Mouse (Mus musculus): ENCODE results near the gene Golm1.
"Not testable (repeated sequence)": the region's sequence is repeated elsewhere in the genome, so short reads cannot be mapped to it uniquely, and the experiment has no call there.

GRCm38 (mm10) chr13:59718857-59719440, 43.3 kb upstream of the Golm1 start:
- TF ChIP-seq EP300 (IDR thresholded peaks at IDR 0.05; ENCODE audit: insufficient read depth, low read depth, low read length); POLR2A (IDR thresholded peaks at IDR 0.05; ENCODE audit: insufficient read depth, low read length): not testable (repeated sequence)

All from ES-Bruce4 (cell line).